Comparison of ENCODE assay signal across 23 mouse cellular contexts in the genomic region with DNA sequence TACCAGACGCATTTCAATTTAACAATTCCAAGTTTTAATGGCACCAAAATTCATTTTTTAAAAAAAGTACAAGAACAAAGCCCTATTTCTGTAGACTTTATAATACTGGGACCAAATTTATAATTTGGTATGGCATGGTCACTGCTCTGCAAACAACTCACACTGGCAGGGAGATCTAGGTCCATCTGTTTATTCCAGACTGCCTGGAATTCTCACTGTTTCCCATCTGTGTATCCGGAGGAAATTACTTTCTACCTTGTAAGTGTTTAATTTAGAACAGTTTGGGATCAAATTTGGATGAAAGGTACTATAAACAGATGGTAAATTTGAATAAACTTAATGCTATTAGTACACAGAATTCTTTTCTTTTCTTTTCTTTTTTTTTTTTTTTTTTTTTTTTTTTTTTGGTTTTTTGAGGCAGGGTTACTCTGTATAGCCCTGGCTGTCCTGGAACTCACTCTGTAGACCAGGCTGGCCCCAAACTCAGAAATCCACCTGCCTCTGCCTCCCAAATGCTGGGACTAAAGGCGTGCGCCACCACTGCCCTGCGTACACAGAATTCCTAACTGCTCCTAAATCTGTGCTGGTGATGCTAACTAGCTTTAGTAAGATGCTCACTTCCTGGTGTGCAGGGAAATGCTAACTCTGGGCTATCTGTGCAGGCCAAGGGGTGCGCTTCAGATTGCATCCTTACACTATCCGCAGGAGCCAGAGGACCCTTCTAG. TPM values are rescaled to one million over a fixed set of nuclear protein-coding genes. Genes with fewer than 3 reads are reported as not detected.
DNase-seq lines count a peak whose midpoint lies in the region; ATAC-seq and TF ChIP-seq lines count a peak whose summit lies in the region.
"Had no signal": no experiment of that assay in that cellular context is flagged by ENCODE, and none has a peak within 500 bp of the region (broad histone marks: within the 10 kb centered on the region; RNA-seq: fewer than 3 reads in every experiment).

No protein-coding gene starts in this region.

- no peaks in the 10 kb centered on the region for H3K4me1 ChIP-seq in forebrain, embryonic 14.5 days (ENCODE audit: control insufficient read depth, insufficient read depth, low read length)
- no peaks in the 10 kb centered on the region for H3K4me1 ChIP-seq in forebrain, embryonic 11.5 days (replicated peaks; ENCODE audit: control insufficient read depth, insufficient read depth, low read length)
- H3K4me1 ChIP-seq in lung, postnatal 0 days (ENCODE audit: insufficient read depth, low read depth, low read length) = no peaks in the 10 kb centered on the region
- H3K4me1 ChIP-seq: hindbrain, embryonic 15.5 days; intestine, embryonic 15.5 days; lung, embryonic 15.5 days; neural tube, embryonic 12.5 days had no signal

- no peaks in the 10 kb centered on the region for H3K36me3 ChIP-seq in forebrain, embryonic 14.5 days (ENCODE audit: control insufficient read depth, insufficient read depth, low read length)
- H3K36me3 ChIP-seq in forebrain, embryonic 11.5 days (ENCODE audit: control insufficient read depth, insufficient read depth, low read length) = no peaks in the 10 kb centered on the region
- H3K36me3 ChIP-seq in lung, postnatal 0 days (ENCODE audit: insufficient read depth, low read length) = no peaks in the 10 kb centered on the region
- H3K36me3 ChIP-seq: hindbrain, embryonic 15.5 days; neural tube, embryonic 12.5 days had no signal

- peak; percentile 36 for DNase-seq in forebrain, embryonic 14.5 days (ENCODE audit: low spot score)
- DNase-seq in forebrain, embryonic 11.5 days (ENCODE audit: low spot score) = no peak
- DNase-seq in layer of hippocampus, adult 9-11 months = peak; percentile 17
- no peak for DNase-seq in layer of hippocampus, adult 18-20 months (ENCODE audit: low spot score in 2 of 2)
- peak; percentile 97 for DNase-seq in cerebellum, adult 9-10 months
- DNase-seq in frontal cortex, postnatal 36 days (ENCODE audit: low spot score in 2 of 2) = no peak
- no peak for DNase-seq in lung, postnatal 0 days (ENCODE audit: low spot score)
- DNase-seq: adrenal gland, postnatal 10 days; embryo, embryonic 11 days; gastrocnemius, postnatal 36 days; thymus, postnatal 25 days had no signal

- no peak overlapping the region for H3K27ac ChIP-seq in forebrain, embryonic 14.5 days (ENCODE audit: low read depth, low read length)
- H3K27ac ChIP-seq in forebrain, embryonic 11.5 days (ENCODE audit: low read depth, low read length) = no peak overlapping the region
- no peak overlapping the region for H3K27ac ChIP-seq in lung, postnatal 0 days (ENCODE audit: low read length)
- H3K27ac ChIP-seq: heart, embryonic 13.5 days; hindbrain, embryonic 15.5 days; intestine, embryonic 15.5 days; liver, embryonic 14.5 days; lung, embryonic 15.5 days; macrophage; neural tube, embryonic 12.5 days had no signal

- TF ChIP-seq CTCF in lung, postnatal 0 days (IDR thresholded peaks at IDR 0.05) = no peak

- no peak for ATAC-seq in forebrain, embryonic 14.5 days
- ATAC-seq in forebrain, embryonic 11.5 days (replicated peaks; ENCODE audit: low FRiP score) = no peak
- no peak for ATAC-seq in lung, postnatal 0 days
- ATAC-seq: activated CD4-positive, CD25-positive, alpha-beta regulatory T cell, adult 4 months; intestine, embryonic 15.5 days had no signal

- H3K9me3 ChIP-seq in forebrain, embryonic 14.5 days (replicated peaks; ENCODE audit: control insufficient read depth, low read length) = no peaks in the 10 kb centered on the region
- H3K9me3 ChIP-seq in forebrain, embryonic 11.5 days (ENCODE audit: control insufficient read depth, low read length) = no peaks in the 10 kb centered on the region
- H3K9me3 ChIP-seq in lung, postnatal 0 days (ENCODE audit: low read length) = no peaks in the 10 kb centered on the region
- H3K9me3 ChIP-seq: G1E; heart, embryonic 13.5 days; hindbrain, embryonic 15.5 days; intestine, embryonic 15.5 days; lung, embryonic 15.5 days; neural tube, embryonic 12.5 days had no signal

- H3K9ac ChIP-seq in forebrain, embryonic 14.5 days (ENCODE audit: low read length) = no peak overlapping the region
- H3K9ac ChIP-seq in forebrain, embryonic 11.5 days (ENCODE audit: low read length) = no peak overlapping the region
- H3K9ac ChIP-seq in lung, postnatal 0 days (replicated peaks; ENCODE audit: low read depth) = no peak overlapping the region
- H3K9ac ChIP-seq: heart, embryonic 13.5 days; hindbrain, embryonic 15.5 days; intestine, embryonic 15.5 days; liver, embryonic 14.5 days; lung, embryonic 15.5 days; neural tube, embryonic 12.5 days had no signal

- H3K4me3 ChIP-seq in forebrain, embryonic 14.5 days (ENCODE audit: low read depth, low read length) = no peak overlapping the region
- no peak overlapping the region for H3K4me3 ChIP-seq in forebrain, embryonic 11.5 days (ENCODE audit: low read depth, low read length)
- H3K4me3 ChIP-seq in lung, postnatal 0 days (ENCODE audit: low read depth, low read length) = no peak overlapping the region
- H3K4me3 ChIP-seq: heart, embryonic 13.5 days; hindbrain, embryonic 15.5 days; intestine, embryonic 15.5 days; lung, embryonic 15.5 days; neural tube, embryonic 12.5 days had no signal

- 92% methylated on average over 7 of the region's 7 CpGs for WGBS in forebrain, embryonic 14.5 days
- WGBS in forebrain, embryonic 11.5 days = 93% methylated on average over 7 of the region's 7 CpGs
- 82% methylated on average over 7 of the region's 7 CpGs for WGBS in lung, postnatal 0 days

- no peak overlapping the region for H3K4me2 ChIP-seq in forebrain, embryonic 14.5 days (ENCODE audit: low read length)
- H3K4me2 ChIP-seq in forebrain, embryonic 11.5 days (ENCODE audit: low read depth, low read length, severe bottlenecking) = no peak overlapping the region
- H3K4me2 ChIP-seq in lung, postnatal 0 days (replicated peaks; ENCODE audit: low read depth, low read length) = no peak overlapping the region
- H3K4me2 ChIP-seq: heart, embryonic 13.5 days; hindbrain, embryonic 15.5 days; intestine, embryonic 15.5 days; lung, embryonic 15.5 days; midbrain, embryonic 11.5 days; neural tube, embryonic 12.5 days had no signal

- no peak for TF ChIP-seq EP300 in lung, postnatal 0 days (IDR thresholded peaks at IDR 0.05)

- H3K27me3 ChIP-seq in forebrain, embryonic 14.5 days (replicated peaks; ENCODE audit: control insufficient read depth, insufficient read depth, low read length) = no peaks in the 10 kb centered on the region
- no peaks in the 10 kb centered on the region for H3K27me3 ChIP-seq in forebrain, embryonic 11.5 days (ENCODE audit: control insufficient read depth, insufficient read depth, low read length)
- H3K27me3 ChIP-seq in lung, postnatal 0 days (replicated peaks; ENCODE audit: insufficient read depth, low read length) = no peaks in the 10 kb centered on the region
- H3K27me3 ChIP-seq: heart, embryonic 13.5 days; hindbrain, embryonic 15.5 days; intestine, embryonic 15.5 days; lung, embryonic 15.5 days; neural tube, embryonic 12.5 days had no signal

RNA-seq across cellular contexts. Expression of a gene that starts 14.8 kb away (rescaled TPM):
- polyA plus RNA-seq in forebrain, embryonic 14.5 days (2014; fragmentation: Nextera tagmentation; extraction: Ambion mirVana) = 10.7 and 17.4 TPM in 2 replicates
- 19.8 and 21.4 TPM in 2 replicates for polyA plus RNA-seq in forebrain, embryonic 11.5 days (2014; fragmentation: Nextera tagmentation; extraction: Ambion mirVana)
- total RNA-seq in layer of hippocampus, adult 18-20 months (2021) = 10 to 100 TPM; 45.7 to 48.0 TPM
- 3.4 and 4.0 TPM in 2 replicates for polyA plus RNA-seq in lung, postnatal 0 days (2015; fragmentation: Nextera tagmentation; extraction: Ambion mirVana)

RNA-seq across cellular contexts. Expression of a gene that starts 34.4 kb away (rescaled TPM):
- 0.28 and 0.30 TPM in 2 replicates for polyA plus RNA-seq in forebrain, embryonic 14.5 days (2014; fragmentation: Nextera tagmentation; extraction: Ambion mirVana)
- polyA plus RNA-seq in forebrain, embryonic 11.5 days (2014; fragmentation: Nextera tagmentation; extraction: Ambion mirVana) = 0.43 and 0.60 TPM in 2 replicates
- total RNA-seq in layer of hippocampus, adult 18-20 months (2021) = under 1 TPM; 0.42 to 0.53 TPM
- polyA plus RNA-seq in lung, postnatal 0 days (2015; fragmentation: Nextera tagmentation; extraction: Ambion mirVana) = 0.13 and 0.35 TPM in 2 replicates
- total RNA-seq: adrenal gland, postnatal 10 days; G1E; gastrocnemius, postnatal 36 days; heart, postnatal 25 days had no signal
- polyA plus RNA-seq: activated CD4-positive, CD25-positive, alpha-beta regulatory T cell, adult 4 months; heart, embryonic 13.5 days; large intestine, adult 2 months; liver, embryonic 14.5 days; lung, embryonic 15.5 days had no signal

RNA-seq across cellular contexts. Expression of a gene that starts 59.1 kb away (rescaled TPM):
- polyA plus RNA-seq in forebrain, embryonic 14.5 days (2014; fragmentation: Nextera tagmentation; extraction: Ambion mirVana) = 0.60 and 0.98 TPM in 2 replicates
- polyA plus RNA-seq in forebrain, embryonic 11.5 days (2014; fragmentation: Nextera tagmentation; extraction: Ambion mirVana) = 0.61 and 0.69 TPM in 2 replicates
- total RNA-seq in layer of hippocampus, adult 18-20 months (2021) = 1 to 10 TPM; 1.6 TPM
- 0.23 and 0.27 TPM in 2 replicates for polyA plus RNA-seq in lung, postnatal 0 days (2015; fragmentation: Nextera tagmentation; extraction: Ambion mirVana)

Comparison
In these comparisons a context has a peak if more than half of its experiments do, and no peak if none do; other contexts are left out.
1. DNase-seq: peak in forebrain, embryonic 14.5 days (single experiment), layer of hippocampus, adult 9-11 months (single experiment) and cerebellum, adult 9-10 months (single experiment); none in forebrain, embryonic 11.5 days (single experiment), layer of hippocampus, adult 18-20 months (0 of 2), frontal cortex, postnatal 36 days (0 of 2) and lung, postnatal 0 days (single experiment).